Mouse (Mus musculus) kidney, postnatal 0 days (tissue): ENCODE results near the gene Cspg5. TPM values are rescaled to one million over a fixed set of nuclear protein-coding genes. Genes with fewer than 3 reads are reported as not detected.

ENCODE experiments used
- ATAC-seq: fragments of 200-750 bp; cut with Nextera tagmentation; replicated peaks from 2 replicates; pipeline ENCODE4 v1.8.0; 2017; ENCODE audit warnings: low read depth, moderate number of reproducible peaks, moderate TSS enrichment, moderate library complexity; ENCODE audit not compliant: low FRiP score
- DNase-seq: peaks from one replicate; pipeline ENCODE4 v3.0.0-alpha.2; 2016; ENCODE audit warnings: low spot score
- H3K27ac ChIP-seq: fragments of 300-500 bp; sonication (generic); 2 replicates; pipeline ENCODE4 v1.5.1; 2014; ENCODE audit warnings: mild to moderate bottlenecking
- H3K27me3 ChIP-seq: fragments of 300-500 bp; sonication (generic); 2 replicates; pipeline ENCODE4 v1.6.1; 2014; ENCODE audit warnings: low read length, mixed read lengths; ENCODE audit not compliant: insufficient read depth
- H3K36me3 ChIP-seq: fragments of 300-500 bp; sonication (generic); 2 replicates; pipeline ENCODE4 v1.6.1; 2014; ENCODE audit warnings: low read length, mixed read lengths; ENCODE audit not compliant: insufficient read depth
- H3K4me1 ChIP-seq: fragments of 300-500 bp; sonication (generic); replicated peaks from 2 replicates; pipeline ENCODE4 v1.6.1; 2014; ENCODE audit warnings: antibody characterized with exemption, low read length, mixed read lengths; ENCODE audit not compliant: insufficient read depth
- H3K4me2 ChIP-seq: fragments of 300-500 bp; sonication (generic); 2 replicates; pipeline ENCODE4 v1.6.1; 2014; ENCODE audit warnings: mild to moderate bottlenecking, low read length, moderate library complexity, mixed read lengths
- H3K4me3 ChIP-seq: fragments of 300-500 bp; sonication (generic); replicated peaks from 2 replicates; pipeline ENCODE4 v1.5.1; 2014; ENCODE audit warnings: low read depth, low read length
- H3K9ac ChIP-seq: fragments of 300-500 bp; sonication (generic); 2 replicates; pipeline ENCODE4 v1.6.1; 2014; ENCODE audit warnings: low read depth, low read length
- H3K9me3 ChIP-seq: fragments of 300-500 bp; sonication (generic); replicated peaks from 2 replicates; pipeline ENCODE4 v1.6.1; 2016; ENCODE audit warnings: low read length, inconsistent platforms, mixed read lengths
- CTCF ChIP-seq: IDR thresholded peaks from 2 replicates; pipeline ENCODE4 v1.5.1; 2016; ENCODE audit warnings: antibody characterized with exemption, low read depth, mild to moderate bottlenecking, moderate library complexity
- WGBS: fragments of 180-500 bp; shearing (Covaris S2); extraction: QIAGEN DNeasy Blood & Tissue Kit; methylation state at CpG from one replicate; pipeline ENCODE4 v1.1.7; 2014; 5-methylcytosine and 5-hydroxymethylcytosine counted together
- polyA plus RNA-seq: library from polyadenylated mRNA; unstranded; fragments of >200 nt; fragmentation: Nextera tagmentation; extraction: Ambion mirVana; gene quantifications from 2 replicates; pipeline ENCODE4 v1.2.1, GENCODE M21; 2015

Gene Cspg5
- polyA plus RNA-seq, 1 experiment from 2014 or later: 2.8 TPM

GRCm38 (mm10) chr9:110263181-110263580, 19.6 kb downstream of the Cspg5 start:
- Histone ChIP-seq H3K27me3 (no peaks in the 10 kb centered on the region), H3K9me3 (no peaks in the 10 kb centered on the region), H3K4me3 (no peak overlapping the region), H3K27ac (no peak overlapping the region), H3K4me2 (no peak overlapping the region), H3K36me3 (no peaks in the 10 kb centered on the region), H3K9ac (no peak overlapping the region), H3K4me1 (no peaks in the 10 kb centered on the region)
- ATAC-seq (no peak), DNase-seq (no peak)
- whole genome bisulfite sequencing: 87% methylated on average over 8 of the region's 8 CpGs
- no peak for TF ChIP-seq CTCF

GRCm38 (mm10) chr9:110264991-110265390, 21.4 kb downstream of the Cspg5 start:
- Histone ChIP-seq H3K4me1 (no peaks in the 10 kb centered on the region), H3K4me2 (no peak overlapping the region), H3K9me3 (no peaks in the 10 kb centered on the region), H3K27ac (no peak overlapping the region), H3K4me3 (no peak overlapping the region), H3K27me3 (no peaks in the 10 kb centered on the region), H3K36me3 (no peaks in the 10 kb centered on the region), H3K9ac (no peak overlapping the region)
- no peak for TF ChIP-seq CTCF
- no peak for DNase-seq
- ATAC-seq: no peak
- WGBS: 59% methylated on average over 9 of the region's 9 CpGs

- WGBS: 79% methylated on average over 10 of the region's 10 CpGs
- no peak for TF ChIP-seq CTCF
- no peaks in the 10 kb centered on the region for H3K9me3 ChIP-seq
- no peak overlapping the region for H3K4me3 ChIP-seq
- ATAC-seq (no peak), DNase-seq (no peak)
- no peaks in the 10 kb centered on the region for H3K36me3 ChIP-seq
- no peaks in the 10 kb centered on the region for H3K4me1 ChIP-seq
- no peak overlapping the region for H3K4me2 ChIP-seq
- H3K27me3 ChIP-seq: no peaks in the 10 kb centered on the region
- no peak overlapping the region for H3K27ac ChIP-seq
- H3K9ac ChIP-seq: no peak overlapping the region
Measured at GRCm38 (mm10) chr9:110268416-110268815, 24.8 kb downstream of the Cspg5 start.

GRCm38 (mm10) chr9:110272330-110272729, 28.7 kb downstream of the Cspg5 start:
- DNase-seq: no peak
- Histone ChIP-seq H3K27ac (no peak overlapping the region), H3K36me3 (no peaks in the 10 kb centered on the region), H3K4me3 (no peak overlapping the region), H3K9ac (no peak overlapping the region), H3K4me2 (no peak overlapping the region), H3K9me3 (no peaks in the 10 kb centered on the region), H3K27me3 (no peaks in the 10 kb centered on the region), H3K4me1 (no peaks in the 10 kb centered on the region)
- no peak for TF ChIP-seq CTCF
- 91% methylated on average over 3 of the region's 3 CpGs for WGBS
- ATAC-seq: no peak

GRCm38 (mm10) chr9:110273507-110273906, 29.9 kb downstream of the Cspg5 start:
- TF ChIP-seq CTCF: no peak
- Histone ChIP-seq H3K27ac (no peak overlapping the region), H3K9me3 (no peaks in the 10 kb centered on the region), H3K4me3 (no peak overlapping the region), H3K27me3 (no peaks in the 10 kb centered on the region), H3K4me1 (no peaks in the 10 kb centered on the region), H3K36me3 (no peaks in the 10 kb centered on the region), H3K9ac (no peak overlapping the region), H3K4me2 (no peak overlapping the region)
- 81% methylated on average over 4 of the region's 4 CpGs for WGBS
- DNase-seq: no peak
- no peak for ATAC-seq

- H3K4me2 ChIP-seq: no peak overlapping the region
- no peaks in the 10 kb centered on the region for H3K9me3 ChIP-seq
- no peak overlapping the region for H3K9ac ChIP-seq
- H3K27me3 ChIP-seq: no peaks in the 10 kb centered on the region
- WGBS: 55% methylated on average over 5 of the region's 5 CpGs
- no peak for ATAC-seq
- DNase-seq: peak; percentile 8
- H3K4me1 ChIP-seq: no peaks in the 10 kb centered on the region
- no peak overlapping the region for H3K27ac ChIP-seq
- no peak overlapping the region for H3K4me3 ChIP-seq
- peak; percentile 40; the same call in 1 of the 2 replicates for TF ChIP-seq CTCF
- H3K36me3 ChIP-seq: no peaks in the 10 kb centered on the region
Measured at GRCm38 (mm10) chr9:110275882-110276281, 32.3 kb downstream of the Cspg5 start.

GRCm38 (mm10) chr9:110277431-110277881, 33.9 kb downstream of the Cspg5 start:
- H3K4me1 ChIP-seq: no peaks in the 10 kb centered on the region
- no peak for TF ChIP-seq CTCF
- DNase-seq (no peak), ATAC-seq (no peak)
- WGBS: 56% methylated on average over 8 of the region's 8 CpGs
- H3K9me3 ChIP-seq: no peaks in the 10 kb centered on the region
- H3K27me3 ChIP-seq: no peaks in the 10 kb centered on the region
- H3K4me3 ChIP-seq: no peak overlapping the region
- H3K36me3 ChIP-seq: no peaks in the 10 kb centered on the region
- H3K4me2 ChIP-seq: no peak overlapping the region
- no peak overlapping the region for H3K27ac ChIP-seq
- H3K9ac ChIP-seq: no peak overlapping the region
